Mouse (Mus musculus) lung, postnatal 4 days (tissue): ENCODE data around the gene Vps4a.
"Not testable (repeated sequence)": the region's sequence is repeated elsewhere in the genome, so short reads cannot be mapped to it uniquely, and the experiment has no call there.

Experiments used
- DNase-seq, 2 experiments: peaks; one replicate each; pipeline ENCODE4 v3.0.0; 2021

The Vps4a gene

DNA sequence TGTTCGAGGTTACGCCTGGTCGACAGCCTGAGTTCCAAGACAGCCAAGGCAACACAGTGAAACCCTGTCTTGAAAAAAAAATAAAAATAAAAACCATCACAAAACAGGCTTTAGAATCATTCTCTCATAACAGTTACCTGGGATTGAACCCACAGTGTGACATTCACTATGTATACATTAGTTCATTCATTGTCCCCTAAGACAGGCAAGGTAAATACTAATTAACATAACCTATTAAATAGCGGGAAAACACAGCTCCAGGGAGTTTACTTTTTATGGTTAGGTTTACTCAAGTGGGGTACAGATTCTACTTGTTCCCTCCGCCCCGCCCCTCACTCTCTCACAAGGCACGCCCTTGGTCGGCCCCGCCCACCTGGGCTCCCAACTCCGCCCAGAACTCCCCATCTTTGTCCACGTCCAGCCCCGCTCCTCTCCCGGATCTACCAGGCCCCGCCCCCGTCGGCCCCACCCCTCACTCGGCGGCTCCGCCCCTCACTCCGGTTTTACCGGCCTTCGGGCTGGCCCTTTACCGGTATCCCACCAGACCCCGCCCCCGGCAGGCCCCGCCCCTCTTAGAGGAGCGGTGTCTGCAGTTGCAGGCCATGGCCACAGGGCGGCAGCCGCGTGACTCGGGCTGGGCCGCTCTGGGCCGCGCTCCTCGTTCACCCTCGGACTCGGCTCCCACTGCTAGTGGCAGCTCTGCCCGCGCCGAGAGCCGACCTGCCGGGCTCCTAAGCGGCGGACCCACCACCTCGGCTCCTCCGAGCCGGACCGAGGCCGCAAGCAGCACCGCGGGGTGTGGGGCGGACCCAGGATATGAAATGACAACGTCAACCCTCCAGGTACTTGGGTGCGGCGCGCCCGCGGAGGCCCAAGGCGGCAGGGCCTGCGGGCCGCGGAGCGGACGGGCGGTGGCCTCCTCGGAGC is at the start of gene Vps4a:
TSS of gene Vps4a (plus strand) at position 573 of the 927 bp plus-strand sequence.
- peak; percentile 97 to 99 for DNase-seq

- no peak for DNase-seq
These were observed 45.6 kb upstream of the Vps4a start for GRCm38 (mm10) chr8:106985404-106985821.

DNA sequence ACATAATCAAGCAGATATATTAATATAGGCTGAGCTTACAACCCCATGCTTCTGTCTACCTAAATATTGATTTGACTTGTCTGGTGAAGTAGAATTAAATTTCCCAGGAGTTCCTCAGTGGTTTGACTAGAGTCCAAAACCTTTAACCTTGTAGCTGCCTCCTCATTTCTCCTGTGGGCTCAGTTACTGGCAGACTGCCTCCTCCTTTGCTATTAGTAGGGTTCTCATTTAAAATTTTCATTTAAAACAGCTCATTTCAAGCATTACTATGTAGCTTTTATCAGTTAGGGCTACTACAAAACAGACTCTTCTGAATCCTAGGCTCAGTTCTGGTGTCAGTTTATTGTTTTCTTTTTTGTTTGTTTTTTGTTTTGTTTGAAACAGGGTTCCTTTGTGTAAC is 45.1 kb upstream of the Vps4a start:
- DNase-seq: no peak

- no peak for DNase-seq
These were observed 43.5 kb upstream of the Vps4a start for GRCm38 (mm10) chr8:106987557-106987956.

DNA sequence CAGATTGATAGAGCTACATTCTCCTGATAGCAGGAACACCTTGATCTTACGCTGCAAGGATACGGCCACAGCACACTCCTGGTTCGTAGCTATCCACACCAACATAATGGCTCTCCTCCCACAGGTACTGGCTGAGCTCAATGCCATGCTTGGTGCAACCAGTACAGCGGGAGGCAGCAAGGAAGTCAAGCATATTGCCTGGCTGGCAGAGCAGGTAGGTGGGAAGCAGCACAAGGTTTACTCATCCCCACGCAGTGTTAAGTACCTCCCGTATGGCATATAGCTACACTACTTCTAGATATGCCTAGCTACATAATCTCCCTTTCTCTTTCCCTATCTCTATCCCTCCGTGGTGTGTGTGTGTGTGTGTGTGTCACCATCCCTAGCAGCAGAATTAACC is 39.6 kb upstream of the Vps4a start:
- DNase-seq: no peak

DNA sequence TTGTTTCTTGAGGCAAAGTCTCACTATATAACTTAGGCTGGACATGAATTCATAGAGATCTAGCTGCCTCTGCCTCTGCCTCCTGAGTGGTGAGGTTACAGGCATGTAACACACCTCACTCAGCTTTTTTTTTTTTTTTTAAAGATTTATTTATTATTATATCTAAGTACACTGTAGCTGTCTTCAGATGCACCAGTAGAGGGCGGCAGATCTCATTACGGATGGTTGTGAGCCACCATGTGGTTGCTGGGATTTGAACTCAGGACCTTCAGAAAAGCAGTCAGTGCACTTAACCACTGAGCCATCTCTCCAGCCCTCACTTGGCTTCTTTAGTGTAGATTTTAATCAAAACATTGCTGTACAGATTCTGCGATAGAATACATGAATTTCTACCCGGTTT is 34.7 kb upstream of the Vps4a start:
- DNase-seq: not testable (repeated sequence)

DNA sequence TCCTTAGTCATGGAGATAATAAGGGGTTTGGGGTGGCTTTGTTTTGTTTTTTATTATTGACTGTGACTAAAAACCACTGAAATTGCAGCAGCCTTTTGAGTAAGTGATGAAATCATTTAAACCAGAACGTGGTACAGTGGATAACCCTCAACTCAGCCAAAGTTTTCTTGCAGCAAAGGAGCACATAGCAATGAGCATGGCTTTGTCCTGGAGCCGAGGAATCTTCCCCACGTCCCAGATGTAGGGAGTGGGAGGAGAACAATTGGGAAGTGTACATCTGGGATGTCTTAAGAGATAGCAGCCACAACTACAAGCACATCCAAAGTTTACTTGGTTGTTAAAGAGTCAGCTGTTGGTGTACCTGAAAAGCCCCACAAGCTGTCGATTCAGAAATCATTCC is 33.6 kb upstream of the Vps4a start:
- DNase-seq: no peak

DNA sequence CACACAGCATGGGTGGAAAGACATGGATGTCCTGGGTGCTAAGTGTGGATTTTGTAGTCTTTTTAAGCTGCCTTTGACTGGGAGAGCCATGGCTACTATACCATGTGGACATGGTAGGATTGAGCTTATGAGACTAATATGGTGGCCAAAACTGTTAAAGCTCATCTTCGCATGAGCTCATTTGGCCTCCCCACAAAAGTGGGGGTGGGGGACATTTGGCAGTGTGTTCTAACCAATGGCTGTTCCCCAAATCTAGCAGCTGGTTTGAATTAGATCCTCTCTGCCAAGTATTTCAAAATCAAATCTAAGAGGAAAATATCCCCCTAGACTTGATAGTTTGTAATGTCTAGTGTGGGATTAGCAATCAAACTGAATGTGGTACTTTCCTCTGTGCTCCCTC is 32.0 kb upstream of the Vps4a start:
- DNase-seq: peak; percentile 62 to 77

GRCm38 (mm10) chr8:107002532-107002931 is 28.5 kb upstream of the Vps4a start:
- DNase-seq: peak; percentile 86 to 93

- DNase-seq: no peak
These were observed 23.2 kb upstream of the Vps4a start for GRCm38 (mm10) chr8:107007795-107008194.

DNA sequence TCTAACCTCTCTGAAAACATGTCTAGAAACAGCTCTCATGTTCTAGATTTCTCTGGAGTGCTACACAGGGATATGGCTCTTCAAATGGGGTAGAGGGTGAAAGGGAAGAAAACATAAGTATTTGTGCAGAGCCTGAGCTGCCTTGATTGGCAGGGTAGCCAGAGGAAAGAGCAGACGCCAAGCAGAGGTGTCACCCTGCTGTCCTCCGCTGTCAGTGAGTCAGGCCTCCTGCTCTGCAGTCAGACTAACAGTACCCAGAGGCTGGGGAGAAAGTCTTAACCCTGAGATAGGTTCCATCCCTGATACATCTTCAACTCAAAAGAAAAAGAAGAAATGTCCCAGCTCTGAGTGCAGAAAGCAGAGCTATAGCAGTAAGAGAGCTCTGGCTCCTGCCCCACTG is 18.4 kb upstream of the Vps4a start:
- no peak for DNase-seq

GRCm38 (mm10) chr8:107014915-107015314 is 16.1 kb upstream of the Vps4a start:
- no peak for DNase-seq

DNA sequence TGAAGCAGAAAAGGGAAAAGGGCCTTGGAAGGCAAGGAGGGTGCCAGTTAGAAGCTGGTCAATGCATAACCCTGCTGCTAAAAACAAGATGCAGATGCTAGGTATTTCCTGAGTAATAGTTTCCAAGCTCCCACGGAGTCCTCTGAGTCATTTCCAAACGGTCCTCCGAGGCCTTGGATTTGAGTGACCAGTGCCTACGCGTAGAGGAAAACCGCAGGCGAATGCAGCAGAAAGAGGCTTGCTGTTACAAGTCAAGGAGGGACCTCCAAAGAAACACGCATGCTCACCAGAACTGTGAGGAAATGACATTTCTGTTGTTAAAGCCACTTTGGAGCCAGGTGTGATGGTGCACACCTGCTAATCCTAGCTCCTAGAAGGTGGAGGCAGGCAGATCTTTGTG is 7.5 kb upstream of the Vps4a start:
- no peak for DNase-seq

DNA sequence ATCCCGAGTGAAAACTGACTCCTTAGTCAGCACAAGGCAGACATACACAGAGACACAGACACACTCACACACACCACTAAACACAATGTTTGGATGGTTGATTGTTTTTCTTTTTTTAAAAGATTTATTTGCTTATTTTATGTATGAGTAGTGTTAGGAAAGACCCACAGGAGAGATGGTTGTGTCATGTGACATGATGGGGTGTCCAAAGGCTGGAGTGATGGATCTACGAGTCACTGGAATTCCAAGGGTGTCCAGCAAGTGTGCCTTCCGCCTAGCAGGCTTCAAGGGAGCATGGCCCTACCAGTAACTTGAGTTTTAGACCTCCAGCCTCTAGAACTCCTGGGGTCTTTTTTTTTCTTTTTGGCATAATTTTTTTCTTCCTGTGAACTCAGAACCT is 1.7 kb upstream of the Vps4a start:
- no peak for DNase-seq

- no peak for DNase-seq
These were observed 964 bp upstream of the Vps4a start for GRCm38 (mm10) chr8:107030058-107030457.

DNA sequence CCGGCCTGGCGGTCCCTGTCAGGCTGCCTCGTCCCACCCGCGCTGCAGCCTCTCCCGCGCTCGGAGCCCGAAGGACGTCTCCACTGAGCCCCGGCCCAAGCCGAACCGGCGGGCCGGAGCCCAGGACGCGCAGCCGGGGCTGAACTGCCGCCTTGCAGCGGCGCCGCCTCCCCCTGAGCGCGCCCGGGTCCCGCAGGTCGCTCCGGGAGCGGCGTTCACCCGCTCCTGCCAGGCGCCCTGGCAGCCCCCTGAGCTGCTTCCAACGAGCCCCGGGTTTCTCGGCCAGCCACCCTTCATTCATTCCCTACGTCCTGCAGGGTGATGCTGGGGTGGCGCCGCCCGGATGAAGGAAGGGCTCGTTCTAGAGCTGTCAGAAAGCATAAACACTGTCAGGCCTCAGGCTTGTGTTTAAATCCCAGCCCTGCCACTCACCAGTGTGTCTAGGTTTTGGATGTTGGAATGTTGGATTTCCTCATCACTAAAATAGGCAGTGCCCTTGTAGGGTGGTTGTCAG is 612 bp downstream of the Vps4a start:
- no peak for DNase-seq

DNA sequence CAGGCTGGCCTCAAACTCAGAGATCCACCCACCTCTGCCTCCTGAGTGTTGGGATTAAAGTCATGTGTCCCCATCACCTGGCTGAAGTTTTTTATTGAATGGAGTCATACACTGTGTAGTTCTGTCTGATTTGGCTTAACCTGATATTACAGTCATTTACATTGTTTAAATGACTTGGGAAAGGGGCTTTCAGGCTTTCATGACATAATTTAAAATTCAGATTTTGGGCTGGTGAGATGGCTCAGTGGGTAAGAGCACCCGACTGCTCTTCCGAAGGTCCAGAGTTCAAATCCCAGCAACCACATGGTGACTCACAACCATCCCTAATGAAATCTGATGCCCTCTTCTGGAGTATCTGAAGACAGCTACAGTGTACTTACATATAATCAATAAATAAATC is 2.6 kb downstream of the Vps4a start:
- not testable (repeated sequence) for DNase-seq

GRCm38 (mm10) chr8:107035641-107036040 is 4.6 kb downstream of the Vps4a start:
- no peak for DNase-seq

- no peak for DNase-seq
These were observed 5.6 kb downstream of the Vps4a start for GRCm38 (mm10) chr8:107036626-107037025.

GRCm38 (mm10) chr8:107040632-107041031 is 9.6 kb downstream of the Vps4a start:
- DNase-seq: no peak

DNA sequence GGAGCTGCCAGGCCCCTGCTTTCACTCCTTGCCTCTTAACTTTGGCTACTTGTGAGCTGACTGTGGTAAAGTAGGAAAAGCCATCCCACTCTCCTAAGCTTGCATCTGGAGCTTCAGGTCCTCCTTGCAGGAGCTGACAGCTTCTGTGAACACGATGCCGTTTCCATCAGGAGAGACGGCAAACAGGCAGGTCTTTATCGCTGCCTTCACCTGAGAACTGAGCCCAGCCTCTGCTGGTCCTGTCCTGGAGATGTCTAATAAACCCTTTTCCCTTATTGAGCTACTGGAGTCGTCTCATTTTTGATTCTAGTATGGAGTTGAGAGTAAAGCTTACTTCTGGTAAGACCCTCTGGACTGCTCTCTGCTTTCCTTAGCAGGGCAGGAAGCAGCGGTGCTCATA is 14.5 kb downstream of the Vps4a start:
- DNase-seq: no peak

- no peak for DNase-seq
These were observed 16.0 kb downstream of the Vps4a start for GRCm38 (mm10) chr8:107046976-107047375.

DNA sequence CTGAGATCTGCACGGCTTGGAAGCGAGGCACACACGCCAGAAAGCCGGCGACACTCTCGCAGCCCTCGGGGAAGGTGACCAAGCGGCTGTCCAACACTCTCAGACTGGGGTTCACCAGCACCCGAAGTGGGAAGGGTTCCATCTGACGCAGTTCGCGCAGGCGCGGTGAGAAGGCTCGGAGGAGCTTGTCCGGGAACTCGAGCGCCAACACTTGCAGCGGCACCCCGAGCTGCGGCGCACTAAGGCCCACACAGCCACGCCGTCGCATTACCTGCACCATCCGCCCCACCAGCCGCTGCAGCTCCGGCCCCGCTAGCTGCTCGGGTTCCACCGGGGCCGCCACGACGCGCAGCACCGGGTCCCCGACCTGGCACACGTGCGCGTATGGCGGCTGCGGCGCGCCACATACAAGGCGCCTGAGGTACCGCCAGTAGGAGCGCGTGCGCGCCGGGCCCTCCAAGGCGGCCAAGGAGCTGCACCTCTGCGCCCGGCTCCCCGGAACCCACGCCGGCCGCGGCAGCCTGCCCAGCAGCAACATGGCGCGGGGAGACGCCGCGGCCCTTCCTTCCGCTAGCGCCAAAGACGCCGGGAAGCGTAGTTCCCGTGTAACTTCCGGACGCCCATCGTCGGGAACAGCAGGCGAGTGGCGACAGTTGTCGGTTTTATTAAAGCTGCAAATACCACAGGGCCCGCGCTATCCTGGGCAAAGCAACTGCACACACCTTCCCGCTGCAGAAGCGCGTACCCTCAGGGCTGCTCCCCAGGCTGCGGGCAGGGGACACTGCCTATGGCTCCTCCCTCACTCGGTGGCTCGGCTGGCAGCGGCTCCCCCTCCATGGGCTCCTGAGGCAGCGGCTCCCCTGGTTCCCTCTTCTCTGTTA is 17.3 kb downstream of the Vps4a start, which contains the start of gene Pdf:
TSS of gene Pdf (minus strand) at position 554 of the 881 bp plus-strand sequence.
- peak; percentile 85 to 92 for DNase-seq
